Mouse (Mus musculus) midbrain, embryonic 16.5 days (tissue): Measurements from ENCODE around the gene Rbks. TPM values are rescaled to one million over a fixed set of nuclear protein-coding genes. Genes with fewer than 3 reads are reported as not detected.

Experiments used
- ATAC-seq: fragments of 200-750 bp; cut with Nextera tagmentation; 2 replicates; pipeline ENCODE4 v1.8.0; 2017; ENCODE audit warnings: moderate TSS enrichment
- H3K27ac ChIP-seq: fragments of 300-500 bp; sonication (generic); 2 replicates; pipeline ENCODE4 v1.5.1; 2014; ENCODE audit warnings: mild to moderate bottlenecking, low read length, mixed read lengths
- H3K27me3 ChIP-seq: fragments of 300-500 bp; sonication (generic); 2 replicates; pipeline ENCODE4 v1.6.1; 2014; ENCODE audit warnings: low read depth, low read length, mixed read lengths; ENCODE audit not compliant: control insufficient read depth, insufficient read depth
- H3K36me3 ChIP-seq: fragments of 300-500 bp; sonication (generic); 2 replicates; pipeline ENCODE4 v1.6.1; 2014; ENCODE audit warnings: mild to moderate bottlenecking, low read length, moderate library complexity, mixed read lengths; ENCODE audit not compliant: control insufficient read depth, insufficient read depth
- H3K4me1 ChIP-seq: fragments of 300-500 bp; sonication (generic); 2 replicates; pipeline ENCODE4 v1.6.1; 2014; ENCODE audit warnings: mild to moderate bottlenecking, low read length, mixed read lengths; ENCODE audit not compliant: control insufficient read depth, insufficient read depth
- H3K4me2 ChIP-seq: fragments of 300-500 bp; sonication (generic); 2 replicates; pipeline ENCODE4 v1.6.1; 2014; ENCODE audit warnings: mild to moderate bottlenecking, low read length, mixed read lengths
- H3K4me3 ChIP-seq: fragments of 300-500 bp; sonication (generic); 2 replicates; pipeline ENCODE4 v1.5.1; 2014; ENCODE audit warnings: low read depth, mild to moderate bottlenecking, low read length, moderate library complexity, mixed read lengths
- H3K9ac ChIP-seq: fragments of 300-500 bp; sonication (generic); 2 replicates; pipeline ENCODE4 v1.6.1; 2014; ENCODE audit warnings: low read depth, low read length, mixed read lengths
- H3K9me3 ChIP-seq: fragments of 300-500 bp; sonication (generic); replicated peaks from 2 replicates; pipeline ENCODE4 v1.6.1; 2014; ENCODE audit warnings: mild to moderate bottlenecking, low read length, mixed read lengths; ENCODE audit not compliant: control insufficient read depth, poor library complexity, severe bottlenecking
- WGBS: fragments of 180-500 bp; shearing (Covaris S2); extraction: QIAGEN DNeasy Blood & Tissue Kit; methylation state at CpG from one replicate; pipeline ENCODE4 v1.1.7; 2014; 5-methylcytosine and 5-hydroxymethylcytosine counted together
- polyA plus RNA-seq: library from polyadenylated mRNA; unstranded; fragments of >200 nt; fragmentation: Nextera tagmentation; extraction: Ambion mirVana; gene quantifications from 2 replicates; pipeline ENCODE4 v1.2.1, GENCODE M21; 2015

Rbks gene
- polyA plus RNA-seq, 1 experiment from 2014 or later = 1.9 TPM

GRCm38 (mm10) chr5:31713280-31713711 lies 15.9 kb upstream of the Rbks start:
- Histone ChIP-seq H3K9ac (no peak overlapping the region), H3K36me3 (no peaks in the 10 kb centered on the region), H3K4me1 (no peaks in the 10 kb centered on the region), H3K9me3 (no peaks in the 10 kb centered on the region), H3K4me2 (no peak overlapping the region), H3K27ac (no peak overlapping the region), H3K27me3 (no peaks in the 10 kb centered on the region), H3K4me3 (no peak overlapping the region)
- ATAC-seq = no peak
- WGBS = 84% methylated on average over 2 of the region's 2 CpGs

GRCm38 (mm10) chr5:31709389-31709788 lies 12.0 kb upstream of the Rbks start:
- ATAC-seq = no peak
- WGBS = 70% methylated on average over 1 of the region's 1 CpGs

GRCm38 (mm10) chr5:31706826-31707225 lies 9.4 kb upstream of the Rbks start:
- H3K4me2 ChIP-seq = no peak overlapping the region
- no peak overlapping the region for H3K27ac ChIP-seq
- WGBS = 82% methylated on average over 4 of the region's 4 CpGs
- no peak overlapping the region for H3K9ac ChIP-seq
- H3K27me3 ChIP-seq = no peaks in the 10 kb centered on the region
- H3K9me3 ChIP-seq = no peaks in the 10 kb centered on the region
- H3K4me3 ChIP-seq = no peak overlapping the region
- no peak for ATAC-seq
- peaks cover 3% of the 10 kb centered on the region; the same call in 1 of the 2 replicates for H3K36me3 ChIP-seq
- H3K4me1 ChIP-seq = no peaks in the 10 kb centered on the region

More at GRCm38 (mm10) chr5:31709389-31709788, 12.0 kb upstream of the Rbks start:
- no peaks in the 10 kb centered on the region; the same call in 1 of the 2 replicates for H3K36me3 ChIP-seq
- no peaks in the 10 kb centered on the region for H3K4me1 ChIP-seq
- H3K4me2 ChIP-seq = no peak overlapping the region
- H3K27me3 ChIP-seq = no peaks in the 10 kb centered on the region
- H3K4me3 ChIP-seq = no peak overlapping the region
- H3K9me3 ChIP-seq = no peaks in the 10 kb centered on the region
- H3K27ac ChIP-seq = no peak overlapping the region
- no peak overlapping the region for H3K9ac ChIP-seq

- Histone ChIP-seq H3K4me1 (no peaks in the 10 kb centered on the region), H3K27ac (no peak overlapping the region), H3K4me3 (no peak overlapping the region), H3K4me2 (no peak overlapping the region), H3K9me3 (no peaks in the 10 kb centered on the region), H3K27me3 (no peaks in the 10 kb centered on the region), H3K9ac (no peak overlapping the region), H3K36me3 (peaks cover 3% of the 10 kb centered on the region; the same call in 1 of the 2 replicates)
- 95% methylated on average over 5 of the region's 5 CpGs for WGBS
- ATAC-seq = no peak
Observed at GRCm38 (mm10) chr5:31704971-31705370, 7.5 kb upstream of the Rbks start.

GRCm38 (mm10) chr5:31699397-31699796 lies 2.0 kb upstream of the Rbks start:
- Histone ChIP-seq H3K4me1 (peaks cover 8% of the 10 kb centered on the region), H3K36me3 (peaks cover 3% of the 10 kb centered on the region; the same call in 1 of the 2 replicates)
- ATAC-seq = no peak

GRCm38 (mm10) chr5:31698931-31699330 lies 1.5 kb upstream of the Rbks start:
- no peak overlapping the region for H3K9ac ChIP-seq
- no peak overlapping the region for H3K27ac ChIP-seq
- ATAC-seq = no peak
- H3K4me2 ChIP-seq = peak overlapping the region; percentile 74
- H3K4me3 ChIP-seq = no peak overlapping the region; the same call in 1 of the 2 replicates
- WGBS = 42% methylated on average over 4 of the region's 4 CpGs
- peaks cover 3% of the 10 kb centered on the region; the same call in 1 of the 2 replicates for H3K36me3 ChIP-seq
- no peaks in the 10 kb centered on the region for H3K27me3 ChIP-seq
- peaks cover 8% of the 10 kb centered on the region for H3K4me1 ChIP-seq
- no peaks in the 10 kb centered on the region for H3K9me3 ChIP-seq

More at GRCm38 (mm10) chr5:31699397-31699796, 2.0 kb upstream of the Rbks start:
- Histone ChIP-seq H3K9ac (no peak overlapping the region), H3K4me3 (no peak overlapping the region), H3K9me3 (no peaks in the 10 kb centered on the region), H3K4me2 (no peak overlapping the region), H3K27me3 (no peaks in the 10 kb centered on the region), H3K27ac (no peak overlapping the region)

GRCm38 (mm10) chr5:31698297-31698726 lies 885 bp upstream of the Rbks start:
- 4% methylated on average over 16 of the region's 16 CpGs for WGBS
- Histone ChIP-seq H3K27me3 (no peaks in the 10 kb centered on the region), H3K9ac (peak overlapping the region; percentile 95), H3K4me3 (peak overlapping the region; percentile 82), H3K4me2 (peak overlapping the region; percentile 74), H3K27ac (peak overlapping the region; percentile 92), H3K36me3 (peaks cover 2% of the 10 kb centered on the region; the same call in 1 of the 2 replicates), H3K9me3 (no peaks in the 10 kb centered on the region), H3K4me1 (peaks cover 8% of the 10 kb centered on the region)
- peak; percentile 89 for ATAC-seq

GRCm38 (mm10) chr5:31697644-31698296 lies 343 bp upstream of the Rbks start, which contains the start of gene Babam2:
Gene Babam2, plus strand, starts transcription at chr5:31697684.
- peak within 1 kb of the TSS; percentile 74 for H3K4me2 ChIP-seq
- no peaks in the 10 kb centered on the region for H3K36me3 ChIP-seq
- peak within 1 kb of the TSS; percentile 92 for H3K27ac ChIP-seq
- peak within 1 kb of the TSS; percentile 82 for H3K4me3 ChIP-seq
- WGBS = 0% methylated on average over 71 of the region's 71 CpGs
- H3K9ac ChIP-seq = peak within 1 kb of the TSS; percentile 95
- no peaks in the 10 kb centered on the region for H3K9me3 ChIP-seq
- peaks cover 8% of the 10 kb centered on the region for H3K4me1 ChIP-seq
- no peaks in the 10 kb centered on the region for H3K27me3 ChIP-seq
- peak; percentile 96 for ATAC-seq

GRCm38 (mm10) chr5:31693191-31693590 lies 4.2 kb downstream of the Rbks start:
- no peaks in the 10 kb centered on the region for H3K27me3 ChIP-seq
- H3K4me1 ChIP-seq = peaks cover 3% of the 10 kb centered on the region; the same call in 1 of the 2 replicates
- no peaks in the 10 kb centered on the region for H3K9me3 ChIP-seq
- no peak overlapping the region for H3K4me2 ChIP-seq
- no peak overlapping the region for H3K9ac ChIP-seq
- H3K36me3 ChIP-seq = no peaks in the 10 kb centered on the region
- no peak overlapping the region for H3K27ac ChIP-seq
- no peak for ATAC-seq
- no peak overlapping the region for H3K4me3 ChIP-seq
